8 mouse cellular contexts compared by ENCODE assay signal in the genomic region with DNA sequence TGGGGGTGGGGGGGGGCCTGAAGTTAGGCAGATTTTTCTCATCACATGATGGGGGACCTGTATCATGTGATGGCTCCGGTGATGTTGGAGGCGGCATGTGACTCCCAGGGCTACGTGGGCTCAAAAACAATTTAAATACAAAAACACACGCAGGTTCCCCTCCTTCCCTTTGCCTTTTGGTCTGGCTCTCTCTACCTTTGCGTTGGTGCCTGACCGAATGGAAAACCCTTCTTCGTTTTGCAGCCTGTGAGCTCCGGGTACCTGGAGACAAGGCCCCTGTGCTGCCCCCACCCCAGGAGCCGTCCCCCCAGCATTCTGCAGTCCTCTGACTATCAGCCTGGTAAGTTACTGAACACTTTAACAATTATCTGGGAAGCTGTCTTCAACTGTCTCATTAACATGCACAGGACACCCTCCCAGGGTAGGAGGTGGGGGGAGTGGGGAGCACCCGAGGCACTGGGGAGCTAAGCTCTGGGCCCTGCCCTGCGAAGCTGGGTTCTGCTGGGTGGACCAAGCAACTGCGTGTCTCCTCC.
A peak's percentile ranks its signal among the peaks of the same experiment; 100 is the strongest.
DNase-seq lines count a peak whose midpoint lies in the region; ATAC-seq and TF ChIP-seq lines count a peak whose summit lies in the region.

No protein-coding gene starts in this region.

- peak overlapping the region; percentile 7; the same call in 1 of the 2 replicates for H3K4me3 ChIP-seq in bone marrow macrophage, adult 2 months (ENCODE audit: insufficient read depth, low read length)
- H3K4me3 ChIP-seq in embryonic fibroblast, embryonic 13.5 days (ENCODE audit: insufficient read depth, low read length) = 0 out of 2 replicates have a peak overlapping the region, but pooled peaks have one; percentile 11
- H3K4me3 ChIP-seq in limb, embryonic 13.5 days = peak overlapping the region; percentile 45

- no peak overlapping the region for H3K27ac ChIP-seq in bone marrow macrophage, adult 2 months (ENCODE audit: insufficient read depth, low read depth, low read length)
- H3K27ac ChIP-seq in embryonic fibroblast, embryonic 13.5 days (ENCODE audit: insufficient read depth, low read length) = no peak overlapping the region
- H3K27ac ChIP-seq in limb, embryonic 13.5 days = 0 out of 2 replicates have a peak overlapping the region, but pooled peaks have one; percentile 6

- peak overlapping the region; percentile 56 for H3K9ac ChIP-seq in limb, embryonic 13.5 days

- H3K4me1 ChIP-seq in bone marrow macrophage, adult 2 months (ENCODE audit: control insufficient read depth, insufficient read depth, low read length) = 0 out of 2 replicates have a peak, but pooled peaks cover 2% of the 10 kb centered on the region
- H3K4me1 ChIP-seq in embryonic fibroblast, embryonic 13.5 days (ENCODE audit: control insufficient read depth, insufficient read depth, low read length) = no peaks in the 10 kb centered on the region
- peaks cover 10% of the 10 kb centered on the region for H3K4me1 ChIP-seq in limb, embryonic 13.5 days

- H3K36me3 ChIP-seq in limb, embryonic 13.5 days = no peaks in the 10 kb centered on the region

- DNase-seq in CD8-positive naive resting alpha-beta T cell, adult 2 months (ENCODE audit: low read depth in 2 of 2, low spot score in 2 of 2) = peak; percentile 5 to 23
- peak; percentile 26 for DNase-seq in kidney, adult 18-20 months
- DNase-seq in right cerebral cortex, postnatal 14 days = peak; percentile 19
- no peak for DNase-seq in spleen, adult 18-20 months

- H3K4me2 ChIP-seq in limb, embryonic 13.5 days (replicated peaks) = peak overlapping the region; percentile 86

- ATAC-seq in limb, embryonic 13.5 days (ENCODE audit: low FRiP score, low read depth) = peak; percentile 71
- no peak for ATAC-seq in erythroblast, adult 5-6 weeks (replicated peaks; ENCODE audit: low FRiP score, poor library complexity, severe bottlenecking)

- no peak for TF ChIP-seq POLR2A in bone marrow macrophage, adult 2 months (IDR thresholded peaks at IDR 0.05; ENCODE audit: borderline replicate concordance, low read depth, low read length)
- TF ChIP-seq POLR2A in embryonic fibroblast, embryonic 13.5 days (IDR thresholded peaks at IDR 0.05; ENCODE audit: low read depth, low read length) = no peak

- peaks cover 10% of the 10 kb centered on the region for H3K9me3 ChIP-seq in limb, embryonic 13.5 days

- 3% methylated on average over 12 of the region's 12 CpGs for WGBS in limb, embryonic 13.5 days

- peaks cover 5% of the 10 kb centered on the region; the same call in 1 of the 2 replicates for H3K27me3 ChIP-seq in limb, embryonic 13.5 days

- no peak for TF ChIP-seq CTCF in bone marrow macrophage, adult 2 months (IDR thresholded peaks at IDR 0.05; ENCODE audit: low read depth, low read length)
- no peak for TF ChIP-seq CTCF in embryonic fibroblast, embryonic 13.5 days (IDR thresholded peaks at IDR 0.05; ENCODE audit: borderline replicate concordance, insufficient read depth, low read length)

Comparison
In these comparisons a context has a peak if more than half of its experiments do, and no peak if none do; other contexts are left out.
1. DNase-seq: peak in CD8-positive naive resting alpha-beta T cell, adult 2 months (2 of 2), kidney, adult 18-20 months (single experiment) and right cerebral cortex, postnatal 14 days (single experiment); none in spleen, adult 18-20 months (0 of 2).
2. Peak in every context shown above with its lines, with median percentiles within 50 percentile points of each other: H3K4me3 ChIP-seq.